Mouse (Mus musculus): ENCODE measurements at regions not wholly inside any gene's neighbourhood (a gene's known extent, or its start where the extent isn't known, plus 50 kb on each side); places are given as distances from the start of the nearest gene placed in this dataset.

GRCm38 (mm10) chr7:64056498-64056897 lies 97.1 kb upstream of the Trpm1 start:
- H3K4me1 ChIP-seq (replicated peaks), result 0 out of 2 replicates have a peak, but pooled peaks cover 6% of the 10 kb centered on the region
- no peaks in the 10 kb centered on the region for H3K9me3 ChIP-seq
- H3K27ac ChIP-seq (replicated peaks), result no peak overlapping the region
- H3K9ac ChIP-seq, result no peak overlapping the region
- WGBS, result 83% methylated on average over 3 of the region's 3 CpGs
- ATAC-seq (ENCODE audit: low read depth), result no peak
- no peak overlapping the region for H3K4me3 ChIP-seq
- no peaks in the 10 kb centered on the region for H3K36me3 ChIP-seq
- no peaks in the 10 kb centered on the region for H3K27me3 ChIP-seq
- no peak overlapping the region for H3K4me2 ChIP-seq

GRCm38 (mm10) chr7:64054996-64055395 lies 98.6 kb upstream of the Trpm1 start:
- ATAC-seq (ENCODE audit: low read depth), result no peak
- H3K9me3 ChIP-seq, result no peaks in the 10 kb centered on the region
- H3K27me3 ChIP-seq, result no peaks in the 10 kb centered on the region
- H3K4me2 ChIP-seq, result no peak overlapping the region
- 80% methylated on average over 4 of the region's 4 CpGs for WGBS
- no peak overlapping the region for H3K4me3 ChIP-seq
- H3K36me3 ChIP-seq, result no peaks in the 10 kb centered on the region
- no peak overlapping the region for H3K9ac ChIP-seq
- peaks cover 10% of the 10 kb centered on the region; the same call in 1 of the 2 replicates for H3K4me1 ChIP-seq (replicated peaks)
- no peak overlapping the region for H3K27ac ChIP-seq (replicated peaks)

GRCm38 (mm10) chr7:64053766-64054165 lies 99.9 kb upstream of the Trpm1 start:
- Histone ChIP-seq H3K27me3 (no peaks in the 10 kb centered on the region), H3K9me3 (no peaks in the 10 kb centered on the region), H3K27ac (replicated peaks) (no peak overlapping the region), H3K9ac (no peak overlapping the region), H3K36me3 (no peaks in the 10 kb centered on the region), H3K4me1 (replicated peaks) (peaks cover 23% of the 10 kb centered on the region), H3K4me3 (no peak overlapping the region), H3K4me2 (no peak overlapping the region)
- no peak for ATAC-seq (ENCODE audit: low read depth)
- WGBS, result 59% methylated on average over 12 of the region's 12 CpGs

- ATAC-seq (ENCODE audit: low read depth), result no peak
- Histone ChIP-seq H3K36me3 (no peaks in the 10 kb centered on the region), H3K4me2 (no peak overlapping the region), H3K9ac (no peak overlapping the region), H3K4me1 (replicated peaks) (peaks cover 25% of the 10 kb centered on the region), H3K9me3 (no peaks in the 10 kb centered on the region), H3K27me3 (no peaks in the 10 kb centered on the region), H3K4me3 (no peak overlapping the region), H3K27ac (replicated peaks) (no peak overlapping the region)
- 84% methylated on average over 9 of the region's 9 CpGs for WGBS
These were observed 101.2 kb upstream of the Trpm1 start for GRCm38 (mm10) chr7:64052400-64052799.

GRCm38 (mm10) chr7:64050826-64051401 lies 102.7 kb upstream of the Trpm1 start:
- Histone ChIP-seq H3K4me3 (no peak overlapping the region), H3K9ac (no peak overlapping the region), H3K27me3 (no peaks in the 10 kb centered on the region), H3K4me1 (replicated peaks) (peaks cover 25% of the 10 kb centered on the region), H3K27ac (replicated peaks) (no peak overlapping the region), H3K9me3 (no peaks in the 10 kb centered on the region), H3K36me3 (no peaks in the 10 kb centered on the region), H3K4me2 (no peak overlapping the region)
- WGBS, result 90% methylated on average over 3 of the region's 3 CpGs
- no peak for ATAC-seq (ENCODE audit: low read depth)

GRCm38 (mm10) chr7:64050246-64050645 lies 103.4 kb upstream of the Trpm1 start:
- H3K4me2 ChIP-seq, result no peak overlapping the region
- no peaks in the 10 kb centered on the region for H3K36me3 ChIP-seq
- H3K9ac ChIP-seq, result no peak overlapping the region
- H3K4me3 ChIP-seq, result no peak overlapping the region
- H3K9me3 ChIP-seq, result no peaks in the 10 kb centered on the region
- no peaks in the 10 kb centered on the region for H3K27me3 ChIP-seq
- 57% methylated on average over 5 of the region's 5 CpGs for WGBS
- H3K27ac ChIP-seq (replicated peaks), result no peak overlapping the region
- H3K4me1 ChIP-seq (replicated peaks), result peaks cover 25% of the 10 kb centered on the region
- no peak for ATAC-seq (ENCODE audit: low read depth)

- peak overlapping the region; percentile 77 for H3K9ac ChIP-seq
- no peak; the same call in 1 of the 2 replicates for ATAC-seq (ENCODE audit: low read depth)
- H3K9me3 ChIP-seq, result no peaks in the 10 kb centered on the region
- peak overlapping the region; percentile 76 for H3K4me2 ChIP-seq
- no peaks in the 10 kb centered on the region for H3K27me3 ChIP-seq
- peak overlapping the region; percentile 42; the same call in 1 of the 2 replicates for H3K27ac ChIP-seq (replicated peaks)
- H3K36me3 ChIP-seq, result no peaks in the 10 kb centered on the region
- peaks cover 25% of the 10 kb centered on the region for H3K4me1 ChIP-seq (replicated peaks)
- H3K4me3 ChIP-seq, result peak overlapping the region; percentile 47
- WGBS, result 69% methylated on average over 11 of the region's 11 CpGs
These were observed 104.3 kb upstream of the Trpm1 start for GRCm38 (mm10) chr7:64049183-64049965.

- Histone ChIP-seq H3K9ac (peak overlapping the region; percentile 77), H3K27ac (replicated peaks) (peak overlapping the region; percentile 62), H3K4me1 (replicated peaks) (peaks cover 25% of the 10 kb centered on the region), H3K9me3 (no peaks in the 10 kb centered on the region), H3K27me3 (no peaks in the 10 kb centered on the region), H3K36me3 (no peaks in the 10 kb centered on the region), H3K4me3 (peak overlapping the region; percentile 47), H3K4me2 (peak overlapping the region; percentile 76)
- 6% methylated on average over 21 of the region's 21 CpGs for WGBS
- peak; percentile 93 for ATAC-seq (ENCODE audit: low read depth)
These were observed 105.0 kb upstream of the Trpm1 start for GRCm38 (mm10) chr7:64048452-64049182.

- 89% methylated on average over 4 of the region's 4 CpGs for WGBS
These were observed 105.8 kb upstream of the Trpm1 start for GRCm38 (mm10) chr7:64047831-64048230.

GRCm38 (mm10) chr7:64045292-64045691 lies 106.6 kb upstream of the Klf13 start:
- Histone ChIP-seq H3K27ac (replicated peaks) (no peak overlapping the region), H3K4me1 (replicated peaks) (peaks cover 24% of the 10 kb centered on the region), H3K27me3 (no peaks in the 10 kb centered on the region), H3K9ac (no peak overlapping the region), H3K9me3 (no peaks in the 10 kb centered on the region), H3K4me2 (no peak overlapping the region), H3K36me3 (no peaks in the 10 kb centered on the region), H3K4me3 (no peak overlapping the region)
- ATAC-seq (ENCODE audit: low read depth), result no peak
- 90% methylated on average over 3 of the region's 3 CpGs for WGBS

More at GRCm38 (mm10) chr7:64047831-64048230, 105.8 kb upstream of the Trpm1 start:
- Histone ChIP-seq H3K9me3 (no peaks in the 10 kb centered on the region), H3K36me3 (no peaks in the 10 kb centered on the region), H3K4me2 (peak overlapping the region; percentile 76), H3K27ac (replicated peaks) (no peak overlapping the region), H3K9ac (peak overlapping the region; percentile 77; the same call in 1 of the 2 replicates), H3K4me1 (replicated peaks) (peaks cover 25% of the 10 kb centered on the region), H3K4me3 (no peak overlapping the region), H3K27me3 (no peaks in the 10 kb centered on the region)
- no peak for ATAC-seq (ENCODE audit: low read depth)

- Histone ChIP-seq H3K36me3 (no peaks in the 10 kb centered on the region), H3K27ac (replicated peaks) (peak overlapping the region; percentile 46; the same call in 1 of the 2 replicates), H3K4me1 (replicated peaks) (peaks cover under 1% of the 10 kb centered on the region), H3K9me3 (no peaks in the 10 kb centered on the region), H3K4me2 (no peak overlapping the region), H3K9ac (no peak overlapping the region), H3K4me3 (no peak overlapping the region), H3K27me3 (no peaks in the 10 kb centered on the region)
- WGBS, result 63% methylated on average over 2 of the region's 2 CpGs
- ATAC-seq (ENCODE audit: low read depth), result no peak
These were observed 104.3 kb upstream of the Klf13 start for GRCm38 (mm10) chr7:64042978-64043377.

- no peak overlapping the region for H3K9ac ChIP-seq
- H3K27ac ChIP-seq (replicated peaks), result no peak overlapping the region
- H3K4me2 ChIP-seq, result no peak overlapping the region
- 94% methylated on average over 7 of the region's 7 CpGs for WGBS
- no peaks in the 10 kb centered on the region for H3K36me3 ChIP-seq
- H3K4me3 ChIP-seq, result no peak overlapping the region
- ATAC-seq (ENCODE audit: low read depth), result no peak
- no peaks in the 10 kb centered on the region for H3K27me3 ChIP-seq
- no peaks in the 10 kb centered on the region for H3K9me3 ChIP-seq
- no peaks in the 10 kb centered on the region for H3K4me1 ChIP-seq (replicated peaks)
These were observed 102.6 kb upstream of the Klf13 start for GRCm38 (mm10) chr7:64041303-64041702.

Measured in neural tube, embryonic 13.5 days (tissue).